Mouse (Mus musculus) heart, adult 2 months (tissue): ENCODE measurements around the gene Mphosph9. TPM values are rescaled to one million over a fixed set of nuclear protein-coding genes. Genes with fewer than 3 reads are reported as not detected.

ENCODE experiments used
- DNase-seq, 2 experiments: peaks; one replicate each; pipeline ENCODE4 v3.0.0; 2021
- H3K27ac ChIP-seq: fragments of 200-600 bp; 2 replicates; pipeline ENCODE4 v1.8.1; 2022
- H3K27me3 ChIP-seq: fragments of 200-500 bp; 2 replicates; pipeline ENCODE4 v1.6.1; 2012; ENCODE audit warnings: mild to moderate bottlenecking, low read length, inconsistent platforms, mixed read lengths; ENCODE audit not compliant: control insufficient read depth, insufficient read depth
- H3K36me3 ChIP-seq: fragments of 200-500 bp; 2 replicates; pipeline ENCODE4 v1.6.1; 2012; ENCODE audit warnings: low read length, inconsistent platforms; ENCODE audit not compliant: control insufficient read depth, insufficient read depth
- H3K4me1 ChIP-seq: fragments of 200-500 bp; 2 replicates; pipeline ENCODE4 v1.6.1; 2011; ENCODE audit warnings: low read length; ENCODE audit not compliant: control insufficient read depth, insufficient read depth
- H3K4me3 ChIP-seq: fragments of 200-600 bp; 2 replicates; pipeline ENCODE4 v1.8.1; 2022
- H3K79me2 ChIP-seq: fragments of 200-500 bp; replicated peaks from 2 replicates; pipeline ENCODE4 v1.6.1; 2012; ENCODE audit warnings: mild to moderate bottlenecking, inconsistent platforms, low read length, moderate library complexity, mixed read lengths; ENCODE audit not compliant: control insufficient read depth, insufficient read depth
- H3K9ac ChIP-seq: fragments of 200-500 bp; 2 replicates; pipeline ENCODE4 v1.6.1; 2012; ENCODE audit warnings: low read depth, mild to moderate bottlenecking, control low read depth, inconsistent platforms, low read length, mixed read lengths
- CTCF ChIP-seq: fragments of 200-600 bp; IDR thresholded peaks from 2 replicates; pipeline ENCODE4 v1.8.1; 2022; ENCODE audit warnings: antibody characterized with exemption, mild to moderate bottlenecking, moderate library complexity
- EP300 ChIP-seq: fragments of 200-500 bp; IDR thresholded peaks from 2 replicates; pipeline ENCODE4 v1.6.1; 2011; ENCODE audit warnings: low read depth, low read length, control low read depth; ENCODE audit not compliant: insufficient read depth
- POLR2A ChIP-seq: fragments of 200-500 bp; IDR thresholded peaks from 2 replicates; pipeline ENCODE4 v1.6.1; 2011; ENCODE audit warnings: mild to moderate bottlenecking, low read depth, low read length, control low read depth; ENCODE audit not compliant: insufficient read depth
- WGBS: fragments of 180-500 bp; shearing (Covaris S2); methylation state at CpG from one replicate; pipeline ENCODE4 v1.1.7; 2018; 5-methylcytosine and 5-hydroxymethylcytosine counted together
- intact Hi-C: fragments of 180-260 bp; cut with DNase I; formaldehyde crosslinking; loops from one replicate; pipeline ENCODE4 v1.15.1; 2025
- polyA plus RNA-seq: library from polyadenylated mRNA; depleted of rRNA; stranded (reverse); fragments of >200 nt; gene quantifications from 2 replicates; pipeline ENCODE4 v1.2.3, GENCODE M21; 2012
- total RNA-seq, 2 experiments: library from RNA; stranded (reverse); gene quantifications; 2 replicates each; pipeline ENCODE4 v1.2.3; 2021

Gene Mphosph9
- total and polyA plus RNA-seq, 3 experiments: 2.8 to 5.4 (median 4.4) TPM

- Histone ChIP-seq H3K79me2 (no peaks in the 10 kb centered on the region), H3K27ac (no peak overlapping the region), H3K9ac (no peak overlapping the region), H3K27me3 (no peaks in the 10 kb centered on the region), H3K4me1 (peaks cover 4% of the 10 kb centered on the region), H3K36me3 (no peaks in the 10 kb centered on the region), H3K4me3 (no peak overlapping the region)
- 94% methylated on average over 5 of the region's 5 CpGs for WGBS
- TF ChIP-seq POLR2A: no peak
- TF ChIP-seq EP300: no peak
- TF ChIP-seq CTCF: no peak
- intact Hi-C loops: no loop called here
- DNase-seq: no peak
Observed at GRCm38 (mm10) chr5:124270226-124270625, 57.5 kb downstream of the Mphosph9 start.

GRCm38 (mm10) chr5:124269661-124270060 lies 58.1 kb downstream of the Mphosph9 start:
- peaks cover 4% of the 10 kb centered on the region for H3K4me1 ChIP-seq
- 79% methylated on average over 11 of the region's 11 CpGs for WGBS
- no peak overlapping the region for H3K4me3 ChIP-seq
- TF ChIP-seq CTCF (no peak), EP300 (no peak), POLR2A (no peak)
- no peak overlapping the region for H3K9ac ChIP-seq
- H3K36me3 ChIP-seq: no peaks in the 10 kb centered on the region
- H3K27ac ChIP-seq: no peak overlapping the region
- no peaks in the 10 kb centered on the region for H3K79me2 ChIP-seq
- DNase-seq: no peak
- intact Hi-C loops: loop anchor here (10.0 kb wide), 1 partner anchor 325 kb away; no protein-coding TSS in a partner anchor
- no peaks in the 10 kb centered on the region for H3K27me3 ChIP-seq

GRCm38 (mm10) chr5:124267652-124268051 lies 60.1 kb downstream of the Mphosph9 start:
- TF ChIP-seq POLR2A (no peak), EP300 (no peak), CTCF (no peak)
- H3K36me3 ChIP-seq: no peaks in the 10 kb centered on the region
- no peak for DNase-seq
- no peak overlapping the region for H3K9ac ChIP-seq
- WGBS: 35% methylated on average over 6 of the region's 6 CpGs
- H3K79me2 ChIP-seq: no peaks in the 10 kb centered on the region
- H3K4me3 ChIP-seq: no peak overlapping the region
- peaks cover 4% of the 10 kb centered on the region for H3K4me1 ChIP-seq
- no peaks in the 10 kb centered on the region for H3K27me3 ChIP-seq
- intact Hi-C loops: loop anchor here (10.0 kb wide), 1 partner anchor 323 kb away; no protein-coding TSS in a partner anchor
- H3K27ac ChIP-seq: no peak overlapping the region

- Histone ChIP-seq H3K27ac (no peak overlapping the region), H3K4me3 (no peak overlapping the region), H3K9ac (no peak overlapping the region), H3K4me1 (peaks cover 4% of the 10 kb centered on the region), H3K36me3 (no peaks in the 10 kb centered on the region), H3K79me2 (no peaks in the 10 kb centered on the region), H3K27me3 (no peaks in the 10 kb centered on the region)
- WGBS: 31% methylated on average over 6 of the region's 6 CpGs
- DNase-seq: no peak
- intact Hi-C loops: loop anchor here (10.0 kb wide), 1 partner anchor 322 kb away; no protein-coding TSS in a partner anchor
- TF ChIP-seq EP300: no peak
- no peak for TF ChIP-seq POLR2A
- no peak for TF ChIP-seq CTCF
Observed at GRCm38 (mm10) chr5:124266821-124267220, 61.0 kb downstream of the Mphosph9 start.

GRCm38 (mm10) chr5:124263246-124263645 lies 64.5 kb downstream of the Mphosph9 start:
- H3K9ac ChIP-seq: no peak overlapping the region
- no peak for DNase-seq
- no peak overlapping the region for H3K27ac ChIP-seq
- no peaks in the 10 kb centered on the region for H3K27me3 ChIP-seq
- H3K36me3 ChIP-seq: no peaks in the 10 kb centered on the region
- no peak for TF ChIP-seq EP300
- TF ChIP-seq CTCF: no peak
- TF ChIP-seq POLR2A: no peak
- WGBS: 68% methylated on average over 4 of the region's 4 CpGs
- H3K4me3 ChIP-seq: no peak overlapping the region
- intact Hi-C loops: loop anchor here (10.0 kb wide), 1 partner anchor 318 kb away; no protein-coding TSS in a partner anchor
- peaks cover 4% of the 10 kb centered on the region for H3K4me1 ChIP-seq
- no peaks in the 10 kb centered on the region for H3K79me2 ChIP-seq

DNA sequence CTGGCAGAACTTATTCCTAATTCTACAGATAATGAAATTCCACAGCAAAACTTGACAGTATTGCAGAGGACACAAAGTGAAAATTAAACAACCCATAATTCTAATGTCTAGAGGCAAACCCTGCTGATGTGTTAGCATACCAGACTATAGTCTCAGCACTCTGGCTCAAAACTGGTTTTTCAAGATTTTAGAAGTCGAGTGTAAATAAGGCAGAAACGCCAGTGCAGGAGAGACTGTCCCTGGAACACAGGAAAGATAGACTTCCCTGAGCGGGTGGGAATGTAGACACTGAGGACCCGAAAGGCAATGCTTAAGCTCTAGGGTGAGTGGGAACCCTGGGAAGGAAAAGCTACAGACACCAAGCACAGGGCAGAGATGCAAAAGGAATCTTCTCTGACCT lies 65.7 kb downstream of the Mphosph9 start:
- intact Hi-C loops: loop anchor here (10.0 kb wide), 1 partner anchor 317 kb away; no protein-coding TSS in a partner anchor
- Histone ChIP-seq H3K4me1 (peaks cover 4% of the 10 kb centered on the region), H3K27me3 (no peaks in the 10 kb centered on the region), H3K4me3 (no peak overlapping the region), H3K79me2 (no peaks in the 10 kb centered on the region), H3K9ac (no peak overlapping the region), H3K27ac (no peak overlapping the region), H3K36me3 (no peaks in the 10 kb centered on the region)
- TF ChIP-seq CTCF (no peak), POLR2A (no peak), EP300 (no peak)
- DNase-seq: no peak
- WGBS: 88% methylated on average over 4 of the region's 4 CpGs
